Mouse (Mus musculus) heart, postnatal 25 days (tissue): ENCODE data around the gene Padi2. TPM values are rescaled to one million over a fixed set of nuclear protein-coding genes. Genes with fewer than 3 reads are reported as not detected.

Source experiments
- DNase-seq: peaks from one replicate; pipeline ENCODE4 v3.0.0; 2022; ENCODE audit warnings: low spot score
- intact Hi-C: fragments of 180-260 bp; cut with DNase I; formaldehyde crosslinking; loops from one replicate; pipeline ENCODE4 v1.15.1; 2025
- total RNA-seq, 2 experiments: library from RNA; stranded (reverse); gene quantifications; 2 replicates each; pipeline ENCODE4 v1.2.3; 2021

The Padi2 gene
- total RNA-seq, 2 experiments from 2014 or later = 0.42 to 0.81 TPM

DNA sequence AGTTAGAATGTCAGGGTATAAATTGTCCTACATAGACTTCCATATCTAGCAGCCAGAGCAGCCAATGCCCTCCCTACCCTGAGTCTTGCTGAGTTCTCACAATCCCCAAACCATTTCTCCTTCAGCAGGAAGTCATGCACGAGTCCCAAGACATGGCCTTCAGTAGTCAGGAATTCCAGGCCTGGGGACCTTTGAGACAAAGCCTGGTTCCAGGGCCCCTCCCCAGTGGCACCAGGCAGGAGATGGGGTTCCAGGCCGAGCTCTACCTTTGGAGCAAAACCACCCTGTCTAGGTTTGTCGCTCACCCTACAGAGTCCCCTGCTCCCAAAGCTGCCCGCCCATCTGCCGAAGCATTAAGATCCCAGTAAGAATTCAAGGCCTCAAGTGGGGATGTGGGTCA, 10.2 kb downstream of the Padi2 start:
- DNase-seq = no peak
- intact Hi-C loops = no loop called here

DNA sequence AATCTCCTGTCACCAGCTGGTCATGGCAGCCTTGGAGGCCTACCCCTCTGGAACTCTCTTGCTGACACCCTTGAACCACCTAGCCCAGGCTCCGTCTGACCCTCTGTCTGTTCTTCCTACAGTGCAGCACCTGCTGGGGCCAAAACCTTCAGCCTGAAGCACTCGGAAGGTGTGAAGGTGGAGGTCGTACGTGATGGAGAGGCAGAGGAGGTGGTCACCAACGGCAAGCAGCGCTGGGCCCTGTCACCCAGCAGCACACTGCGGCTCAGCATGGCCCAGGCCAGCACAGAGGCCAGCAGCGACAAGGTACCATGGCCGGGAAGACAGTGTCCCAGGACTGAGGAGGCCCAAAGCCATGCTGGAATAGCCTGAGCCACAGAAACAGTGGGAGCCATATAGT, 11.3 kb downstream of the Padi2 start:
- DNase-seq = no peak

DNA sequence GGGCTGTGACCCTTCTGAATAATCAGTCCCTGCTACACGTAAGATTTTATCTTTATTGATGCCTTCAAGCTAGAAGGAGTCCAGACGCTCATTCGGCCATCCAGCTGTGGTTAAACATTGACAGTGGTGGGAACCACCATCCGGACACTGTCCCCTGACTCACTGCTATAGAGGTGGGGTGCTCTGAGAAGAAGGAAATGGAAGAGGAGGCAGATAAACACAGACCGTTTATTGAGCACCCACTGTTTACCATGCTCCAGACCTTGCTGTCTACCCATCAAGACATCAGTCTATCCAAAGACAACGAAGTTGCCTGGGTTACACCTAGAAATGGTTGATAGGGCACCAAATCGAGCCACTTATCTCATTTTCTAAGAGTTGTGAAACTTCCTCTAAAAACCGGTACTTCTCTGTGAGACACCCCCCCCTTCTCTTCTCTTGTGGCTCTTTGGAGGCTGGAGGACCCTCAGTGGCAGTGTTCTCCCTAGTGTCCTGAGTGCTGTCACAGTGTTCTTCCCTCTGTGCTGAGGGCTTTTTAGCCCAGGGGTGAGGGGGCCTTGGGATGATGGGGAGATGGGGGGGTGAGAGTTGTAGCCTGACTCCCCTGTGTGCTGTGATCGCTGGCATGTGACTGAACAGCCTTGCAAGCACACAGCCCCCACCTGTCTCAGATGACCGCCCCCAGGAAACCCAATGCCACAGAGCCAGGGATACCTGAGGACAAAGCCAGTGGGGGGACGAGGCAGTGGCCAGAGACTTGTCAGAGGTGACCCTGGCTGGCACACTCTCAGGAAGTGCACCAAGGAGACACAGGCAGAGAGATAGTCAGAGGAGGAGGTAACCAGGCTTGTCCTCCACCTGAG, 14.1 kb downstream of the Padi2 start:
- no peak for DNase-seq
- intact Hi-C loops = no loop called here

More for the DNA sequence above, 11.3 kb downstream of the Padi2 start:
- intact Hi-C loops = no loop called here

DNA sequence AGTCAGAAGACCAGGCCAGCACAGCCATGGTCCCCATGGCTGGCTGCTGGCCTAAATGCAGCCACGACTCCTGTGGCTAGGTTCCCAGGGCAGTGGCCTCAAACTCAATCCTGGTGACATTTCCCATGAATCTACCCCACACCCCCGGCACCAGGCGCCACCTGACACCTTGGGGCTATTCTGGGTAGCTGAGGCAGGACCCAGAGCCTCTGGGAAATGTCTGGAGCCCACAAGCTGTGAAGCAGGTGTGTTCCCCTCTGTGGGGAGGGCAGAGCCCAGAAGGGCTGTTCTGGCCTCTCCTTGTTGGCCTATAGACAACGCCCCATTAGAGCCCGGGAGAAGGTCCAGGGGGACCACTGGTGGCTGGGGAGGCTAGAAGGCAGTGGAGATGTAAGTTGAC, 16.4 kb downstream of the Padi2 start:
- no peak for DNase-seq
- intact Hi-C loops = no loop called here

DNA sequence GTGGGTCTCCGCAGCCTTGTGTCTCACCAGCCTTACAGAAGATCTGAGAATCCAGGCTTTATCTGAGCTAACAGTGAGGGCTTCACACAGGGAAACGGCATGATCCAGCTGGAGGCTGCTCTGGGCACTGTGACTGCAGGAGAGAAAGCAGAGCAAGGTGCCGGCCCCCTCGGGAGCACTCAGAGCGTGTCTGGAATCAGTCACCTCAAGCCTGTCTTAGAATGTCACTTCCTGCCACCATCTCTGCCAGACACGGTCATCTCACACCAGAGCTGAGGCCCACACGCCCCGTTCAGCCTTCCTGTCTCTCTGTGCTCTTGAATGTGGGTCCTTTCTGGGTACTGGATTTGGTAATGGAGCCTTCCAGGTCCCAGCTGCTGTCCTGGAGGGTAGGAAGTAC, 19.5 kb downstream of the Padi2 start:
- DNase-seq = no peak
- intact Hi-C loops = no loop called here

DNA sequence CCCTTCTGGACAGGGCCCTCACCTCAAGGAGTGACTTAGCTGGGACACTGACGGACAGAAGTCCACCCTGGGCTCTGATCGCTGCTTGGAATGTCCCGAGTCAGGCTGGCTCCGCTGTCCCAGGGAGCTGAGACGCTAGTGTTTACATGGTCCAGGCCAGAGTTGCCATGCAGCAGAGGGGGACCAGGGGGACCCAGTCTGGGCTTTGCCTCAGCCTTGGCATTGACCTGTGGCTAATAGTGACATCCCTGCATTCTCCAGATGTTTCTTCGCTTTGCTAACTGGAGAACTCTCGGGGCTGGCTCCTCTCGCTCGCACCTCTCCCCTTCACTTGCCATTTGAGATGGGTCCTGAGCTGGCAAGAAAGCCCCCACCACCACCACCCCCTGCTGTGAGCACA, 22.2 kb downstream of the Padi2 start:
- intact Hi-C loops = no loop called here
- DNase-seq = no peak

DNA sequence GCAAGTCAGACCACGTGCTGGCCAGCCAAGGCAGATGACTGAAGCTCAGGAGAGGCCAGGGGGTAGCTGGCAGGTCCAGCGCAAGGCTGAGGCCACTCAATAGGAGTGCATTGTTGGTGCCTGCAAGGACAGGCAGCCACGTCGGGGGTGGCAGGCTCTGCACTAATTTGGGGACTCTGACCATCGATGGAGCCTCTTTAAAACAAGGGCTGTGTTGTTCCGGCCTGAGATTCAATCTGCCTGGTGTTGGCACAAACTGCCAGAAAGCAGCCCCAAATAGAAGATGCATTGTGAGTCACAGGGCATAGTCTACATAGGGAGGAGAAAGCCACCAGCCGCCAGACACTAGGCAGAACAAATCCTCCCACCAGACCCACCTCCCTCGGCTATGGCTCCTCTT, 23.6 kb downstream of the Padi2 start:
- intact Hi-C loops = no loop called here
- DNase-seq = no peak

DNA sequence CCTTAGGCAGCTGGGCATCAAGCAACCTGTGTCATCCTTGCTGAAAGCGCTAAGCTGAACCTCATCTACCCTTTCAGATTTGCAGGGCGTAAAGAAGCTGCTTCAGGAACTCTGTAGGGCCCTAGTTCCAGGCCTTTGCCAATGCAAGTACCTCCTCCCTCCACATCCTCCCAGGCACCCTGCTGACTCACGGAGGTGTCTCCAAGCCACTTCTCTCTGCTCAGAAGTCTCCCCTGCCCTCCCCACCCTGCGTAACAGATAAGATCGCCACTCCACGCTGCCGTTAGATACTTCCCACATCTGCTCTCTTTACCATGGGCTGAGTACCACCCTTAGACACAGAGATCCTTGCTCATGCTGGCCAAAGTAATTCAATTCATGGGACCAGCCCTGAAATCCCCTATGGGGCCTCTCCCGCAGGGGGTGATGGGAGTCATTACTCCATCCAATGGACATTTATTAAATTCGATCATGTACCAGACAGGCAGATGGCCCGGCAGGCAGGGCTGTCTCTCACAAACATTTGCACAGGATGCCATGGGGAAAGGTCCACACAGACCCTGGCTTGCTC, 24.8 kb downstream of the Padi2 start:
- intact Hi-C loops = no loop called here
- DNase-seq = no peak

DNA sequence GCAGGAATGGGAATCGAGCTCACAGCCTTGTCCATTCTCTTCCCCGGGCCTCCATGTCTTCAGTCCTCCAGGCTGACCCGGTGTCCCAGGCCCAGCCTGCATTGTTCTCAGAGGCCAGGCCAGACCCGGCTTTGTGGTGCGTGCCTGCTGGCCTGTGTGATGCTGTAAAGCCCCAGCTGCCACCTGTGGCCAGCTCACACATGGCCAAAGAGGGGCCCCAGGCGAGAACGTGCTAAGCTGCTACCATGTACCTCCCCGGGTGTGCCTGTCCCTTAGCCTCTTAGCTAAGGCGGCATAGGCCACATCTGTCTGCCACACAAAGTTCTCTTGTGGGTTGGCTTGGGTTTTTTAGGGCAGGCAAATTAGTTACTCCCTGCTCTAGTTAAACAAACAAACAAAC, 29.5 kb downstream of the Padi2 start:
- DNase-seq = no peak
- intact Hi-C loops = no loop called here

DNA sequence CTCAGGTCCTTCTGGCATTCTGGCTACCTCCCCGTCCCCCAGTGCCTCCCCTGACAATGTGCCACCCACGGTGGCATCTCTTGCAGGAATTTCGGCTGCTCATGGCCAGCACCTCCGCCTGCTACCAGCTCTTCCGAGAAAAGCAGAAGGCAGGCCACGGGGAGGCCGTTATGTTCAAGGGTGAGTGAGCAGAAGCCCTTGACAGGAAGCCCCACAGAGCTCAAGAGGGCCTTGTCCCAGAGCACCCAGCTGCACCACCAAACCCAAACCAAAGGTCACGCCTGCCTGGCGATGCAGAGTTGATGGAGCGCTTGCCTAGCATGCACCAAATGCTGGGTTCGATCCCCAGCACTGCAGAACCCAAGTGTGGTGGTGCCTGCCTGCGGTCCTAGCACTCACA, 38.2 kb downstream of the Padi2 start:
- intact Hi-C loops = no loop called here
- DNase-seq = no peak

DNA sequence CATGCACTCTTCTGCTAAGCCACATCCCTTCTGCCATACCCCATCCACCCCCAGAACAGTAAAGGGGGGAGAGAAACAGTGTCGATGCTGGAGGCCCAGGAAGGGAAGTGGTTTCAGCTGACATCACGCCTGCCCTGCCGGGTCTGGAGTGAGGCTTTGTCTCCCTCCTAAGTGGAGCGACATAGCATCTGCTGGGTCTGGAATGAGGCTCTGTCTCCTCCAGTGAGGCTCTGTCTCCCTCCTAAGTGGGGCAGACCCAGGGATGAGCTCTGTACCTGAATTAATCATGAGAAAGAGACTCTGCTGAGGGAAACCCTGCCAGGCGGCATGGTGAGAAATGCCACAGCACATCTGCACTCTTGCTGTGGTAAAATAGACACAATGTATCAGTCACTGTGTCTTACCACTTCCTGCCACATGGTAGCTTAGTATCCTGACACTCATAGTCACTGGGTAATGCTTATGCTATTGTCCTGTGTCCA, 38.9 kb downstream of the Padi2 start:
- intact Hi-C loops = no loop called here
- no peak for DNase-seq

DNA sequence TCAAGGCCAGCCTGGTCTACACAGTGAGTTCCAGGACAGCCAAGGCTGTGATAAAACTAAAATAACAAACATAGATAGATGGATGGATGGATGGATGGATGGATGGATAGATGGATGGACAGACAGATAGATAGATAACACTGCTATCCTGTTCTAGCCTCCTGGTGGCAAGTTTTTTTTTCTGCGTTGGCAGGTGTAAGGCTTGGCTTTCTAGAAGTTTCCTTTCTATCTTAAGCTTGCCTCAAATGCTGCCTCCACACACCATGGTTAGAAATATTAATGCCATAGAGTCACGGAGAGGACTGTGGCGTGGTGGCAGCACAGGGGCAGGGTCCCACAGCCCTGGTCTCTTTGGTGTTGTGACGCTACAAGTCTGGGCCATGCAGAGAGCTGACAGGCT, 39.4 kb downstream of the Padi2 start:
- intact Hi-C loops = no loop called here
- DNase-seq = no peak

DNA sequence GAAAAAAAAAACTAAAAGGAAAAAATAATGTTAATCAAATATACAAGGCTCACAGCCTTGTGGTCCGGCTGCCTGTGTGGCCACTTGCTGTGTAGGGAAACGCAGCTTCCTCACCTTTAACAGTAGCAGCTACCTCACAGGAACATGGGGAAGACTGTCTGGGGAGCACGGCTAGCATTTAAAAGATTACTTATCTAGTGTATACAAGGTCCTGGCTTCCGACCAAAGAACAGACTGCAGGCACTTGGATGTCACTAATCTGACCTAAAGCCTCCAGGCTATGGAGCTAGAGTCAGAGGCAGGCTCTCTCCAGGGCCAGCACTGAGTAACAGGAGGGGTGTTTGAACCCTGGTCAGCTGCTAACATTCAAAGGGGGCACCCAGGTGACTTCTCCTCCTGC, 39.9 kb downstream of the Padi2 start:
- DNase-seq = no peak
- intact Hi-C loops = no loop called here

DNA sequence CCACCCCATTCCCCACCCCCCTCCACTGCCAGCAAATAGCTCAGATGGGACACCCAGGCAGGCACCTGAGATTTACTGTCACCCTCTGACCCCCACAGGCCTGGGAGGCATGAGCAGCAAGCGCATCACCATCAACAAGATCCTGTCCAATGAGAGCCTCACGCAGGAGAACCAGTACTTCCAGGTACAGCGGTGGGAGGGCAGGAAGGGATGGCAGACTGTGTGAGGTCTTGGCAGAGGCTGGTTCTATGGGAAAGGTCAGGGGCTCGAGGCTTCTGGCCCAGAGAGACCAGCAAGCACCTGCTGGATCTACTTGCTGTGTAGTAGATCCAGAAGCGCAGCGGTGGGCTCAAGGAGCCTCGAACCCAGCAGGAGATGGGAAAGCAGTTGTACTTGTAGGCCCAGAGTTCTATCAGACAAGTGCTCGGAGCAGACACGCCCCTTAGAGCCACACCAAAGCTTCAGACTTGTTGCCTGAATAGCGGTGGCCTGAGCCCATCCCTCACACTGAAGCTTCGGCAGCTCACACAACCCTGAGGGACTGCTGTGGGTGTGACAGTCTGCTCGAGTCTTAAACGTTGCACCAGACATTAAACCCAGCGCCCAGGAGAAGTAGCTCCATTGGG, 40.5 kb downstream of the Padi2 start:
- DNase-seq = no peak
- intact Hi-C loops = no loop called here

DNA sequence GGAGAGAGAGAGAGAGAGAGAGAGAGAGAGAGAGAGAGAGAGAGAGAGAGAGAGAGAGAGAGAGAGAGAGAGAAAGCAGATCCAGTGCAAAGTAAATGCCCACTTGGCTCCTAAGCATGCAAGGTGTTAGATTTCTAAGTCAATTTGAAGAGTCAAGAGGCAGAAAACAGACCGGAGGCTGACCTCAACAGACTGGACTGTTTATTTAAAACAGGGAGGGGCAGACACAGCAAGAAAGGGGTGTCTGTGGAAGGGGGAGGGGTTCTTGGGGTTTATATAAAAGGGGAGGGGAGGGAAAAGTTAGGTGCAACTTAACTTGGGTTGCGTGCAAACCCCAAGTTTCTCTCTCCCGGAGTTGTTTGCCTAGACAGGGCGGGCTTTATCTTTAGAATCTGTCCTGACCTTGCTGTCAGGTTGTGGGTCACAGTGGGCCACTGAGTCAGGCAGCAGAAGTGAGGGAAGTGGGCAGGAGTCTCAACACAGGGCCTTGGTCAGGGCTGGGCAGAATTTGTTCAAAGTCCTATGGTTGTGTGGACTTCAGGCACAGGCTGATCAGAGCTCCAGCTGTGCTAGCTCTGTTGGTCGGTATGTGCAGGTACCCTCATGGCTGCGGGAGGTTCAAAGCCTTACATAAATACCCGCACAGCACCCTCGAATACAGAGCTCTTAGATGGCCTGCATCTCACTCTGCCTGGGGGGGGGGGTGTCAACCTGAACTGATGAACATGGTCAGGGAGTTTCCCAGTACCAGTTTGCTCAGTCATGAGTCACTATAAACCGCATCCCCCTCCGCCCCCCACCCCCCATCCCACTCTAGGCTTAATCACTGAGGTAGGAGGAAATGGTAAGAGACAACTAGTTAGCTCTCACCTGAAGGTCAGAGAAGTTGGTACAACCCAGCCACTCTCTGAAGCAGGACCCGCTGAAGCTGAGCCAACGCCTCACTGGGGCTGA, 41.6 kb downstream of the Padi2 start:
- DNase-seq = no peak
- intact Hi-C loops = no loop called here

DNA sequence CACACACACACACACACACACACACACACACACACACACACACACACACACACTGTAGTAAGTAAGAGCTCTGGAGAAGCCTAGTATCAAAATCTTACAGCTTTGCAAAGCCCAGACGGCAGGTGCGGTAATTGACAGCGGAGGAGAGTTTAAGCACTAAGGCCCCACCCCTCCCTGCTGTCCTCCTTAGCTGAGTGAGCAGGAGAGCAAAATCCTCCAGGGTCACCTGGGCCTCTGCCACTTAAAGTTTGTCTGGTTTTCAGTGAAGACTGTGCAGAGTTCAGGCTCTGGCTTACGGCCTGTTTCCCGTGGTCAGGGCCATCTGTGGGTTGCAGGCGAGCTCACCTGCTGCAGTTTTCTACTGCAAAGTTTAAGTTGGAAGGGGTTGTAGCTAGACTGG, 42.3 kb downstream of the Padi2 start:
- intact Hi-C loops = no loop called here
- DNase-seq = no peak

DNA sequence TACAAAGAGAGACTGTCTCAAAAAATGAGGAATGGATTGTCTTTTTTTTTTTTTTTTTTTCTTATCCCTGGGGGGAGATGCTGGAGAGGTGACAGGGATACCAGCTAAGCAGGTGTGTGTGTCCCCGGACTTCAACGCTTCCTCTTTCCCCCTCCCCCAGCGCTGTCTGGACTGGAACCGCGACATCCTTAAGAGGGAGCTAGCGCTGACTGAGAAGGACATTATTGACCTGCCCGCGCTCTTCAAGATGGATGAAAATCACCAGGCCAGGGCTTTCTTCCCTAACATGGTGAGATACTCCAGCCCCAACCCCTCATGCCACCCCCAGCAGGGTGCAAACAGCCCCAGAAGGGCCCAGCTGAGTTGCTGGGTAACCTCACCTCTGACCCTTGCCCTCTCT, 42.9 kb downstream of the Padi2 start:
- intact Hi-C loops = no loop called here
- no peak for DNase-seq

DNA sequence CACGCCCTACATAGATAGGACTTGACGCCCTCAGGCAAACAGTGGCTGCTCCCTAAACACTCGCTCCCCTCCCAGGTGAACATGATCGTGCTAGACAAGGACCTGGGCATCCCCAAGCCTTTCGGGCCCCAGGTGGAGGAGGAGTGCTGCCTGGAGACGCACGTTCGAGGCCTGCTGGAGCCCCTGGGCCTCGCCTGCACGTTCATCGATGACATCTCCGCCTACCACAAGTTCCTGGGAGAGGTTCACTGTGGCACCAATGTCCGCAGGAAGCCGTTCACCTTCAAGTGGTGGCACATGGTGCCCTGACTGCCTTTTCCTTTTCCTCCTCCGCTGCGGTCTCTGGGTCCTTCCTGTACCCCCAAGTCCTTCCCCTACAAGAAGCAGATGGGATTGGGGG, 43.5 kb downstream of the Padi2 start:
- DNase-seq = no peak
- intact Hi-C loops = loop anchor here (10.0 kb wide), 1 partner anchor 135 kb away; the partner anchor contains the start of gene Padi3

DNA sequence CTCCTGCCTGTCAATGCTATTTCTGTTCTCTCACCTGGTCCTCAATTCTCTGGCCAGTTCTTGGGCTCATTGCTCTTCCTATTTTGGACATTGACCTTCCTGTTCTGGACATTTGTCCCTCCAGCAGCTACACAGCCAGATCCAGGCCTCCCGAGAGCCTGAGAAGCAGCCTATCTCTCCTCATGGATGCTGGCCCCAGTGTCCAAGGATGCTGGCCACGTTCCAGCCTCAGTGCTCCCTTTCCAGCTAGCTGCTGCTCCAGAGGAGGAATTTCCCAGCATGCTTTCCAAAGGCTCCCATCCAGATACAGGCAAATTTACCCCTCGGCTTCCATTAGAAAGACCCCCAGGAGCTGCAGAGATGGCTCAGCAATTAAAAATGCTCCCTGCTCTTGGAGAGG, 44.4 kb downstream of the Padi2 start:
- peak; percentile 40 for DNase-seq
- intact Hi-C loops = loop anchor here (10.0 kb wide), 1 partner anchor 136 kb away; the partner anchor contains the start of gene Padi3
